Mouse (Mus musculus) liver, adult (tissue): ENCODE measurements around the gene Slc2a9.

Experiments
- GATA4 ChIP-seq: IDR thresholded peaks from 2 replicates; pipeline ENCODE4 v1.6.1; 2014; ENCODE audit warnings: mild to moderate bottlenecking, low read length; ENCODE audit not compliant: insufficient replicate concordance

The Slc2a9 gene

DNA sequence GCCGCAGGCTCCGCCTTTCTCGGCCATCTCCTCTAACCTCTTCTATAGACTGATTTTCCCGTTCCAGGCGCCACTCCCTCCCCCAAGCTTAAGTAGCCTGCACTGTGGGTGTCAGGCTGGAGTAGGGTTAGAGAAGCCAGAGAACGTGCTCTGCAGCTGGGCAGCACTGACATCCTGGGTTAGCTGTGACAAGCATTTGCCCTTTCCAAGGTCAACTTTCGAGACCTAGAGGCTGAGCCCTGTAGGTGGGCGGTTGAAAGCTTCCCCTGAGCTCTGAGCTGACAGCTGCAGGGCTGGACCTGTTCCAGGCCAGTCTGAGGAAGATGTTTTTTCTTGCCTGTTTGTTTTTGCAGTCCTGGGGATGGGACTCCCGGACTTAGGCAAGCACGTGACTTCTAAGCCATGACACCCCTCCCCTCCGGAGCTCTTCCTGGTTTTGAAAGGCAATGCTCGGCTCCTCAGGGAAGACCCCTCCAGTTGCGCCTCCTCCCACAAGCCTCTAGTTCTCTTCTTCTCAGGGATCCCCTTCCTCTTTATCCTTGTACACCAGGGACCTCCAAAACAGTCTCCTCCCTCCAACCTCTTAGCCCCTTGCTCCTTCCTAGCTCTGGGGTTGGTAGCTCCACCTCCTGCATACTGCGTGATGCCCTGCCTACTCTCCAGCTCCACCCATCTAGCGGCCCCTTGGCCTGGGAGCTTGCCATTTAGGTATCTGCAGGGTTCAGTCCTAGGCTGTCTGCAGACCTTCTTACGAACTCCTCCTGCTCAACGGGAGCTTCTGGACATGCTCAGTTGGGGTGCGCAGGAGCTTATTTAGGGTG, 136.1 kb downstream of the Slc2a9 start:
- TF ChIP-seq GATA4 = no peak

DNA sequence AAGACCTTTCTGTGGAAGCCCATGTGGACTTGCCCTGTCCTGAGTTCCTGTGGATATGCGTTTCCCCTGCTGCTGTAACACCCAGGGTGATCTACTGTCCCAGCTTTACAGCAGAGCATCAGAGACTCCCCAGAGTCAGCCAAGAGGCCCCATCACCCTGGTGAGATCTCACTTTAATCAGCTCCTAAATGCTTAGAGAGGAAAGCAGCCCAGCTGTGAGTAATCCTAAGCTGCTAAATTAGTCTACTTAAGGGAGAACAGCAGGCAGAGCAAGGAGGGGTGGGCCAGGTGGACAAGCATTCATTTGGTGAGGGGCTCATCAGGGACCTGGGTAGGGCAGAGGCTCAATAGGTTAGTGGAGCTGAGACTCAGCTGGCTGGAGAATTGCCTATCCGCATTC, 137.4 kb downstream of the Slc2a9 start:
- no peak for TF ChIP-seq GATA4

- TF ChIP-seq GATA4 = no peak
Observed at GRCm38 (mm10) chr5:38364396-38364795, 138.5 kb downstream of the Slc2a9 start.

- no peak for TF ChIP-seq GATA4
Observed at GRCm38 (mm10) chr5:38359716-38360115, 143.2 kb downstream of the Slc2a9 start.

- no peak for TF ChIP-seq GATA4
Observed at GRCm38 (mm10) chr5:38356927-38357326, 146.0 kb downstream of the Slc2a9 start.

GRCm38 (mm10) chr5:38350351-38350929, 152.5 kb downstream of the Slc2a9 start:
- no peak for TF ChIP-seq GATA4

GRCm38 (mm10) chr5:38346646-38347432, 156.1 kb downstream of the Slc2a9 start:
- TF ChIP-seq GATA4 = no peak

DNA sequence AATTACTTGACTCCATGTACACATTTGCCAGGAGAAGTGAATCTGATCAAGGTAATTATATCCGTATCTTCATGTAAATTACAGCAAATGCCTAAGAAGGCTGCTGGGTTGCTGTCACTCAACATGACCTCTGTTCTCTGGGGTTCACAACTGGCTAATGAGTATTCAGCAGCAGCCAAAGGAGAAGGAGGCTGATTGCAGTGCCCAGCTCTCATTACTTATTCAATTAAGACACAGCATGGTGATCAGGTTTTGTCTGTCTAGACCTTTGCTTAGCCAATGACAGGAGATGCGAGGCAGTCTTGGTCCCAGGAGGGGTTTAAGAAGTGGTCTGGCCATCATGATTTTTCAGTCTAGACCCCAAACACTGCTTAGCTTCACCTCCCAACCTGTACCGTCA, 159.8 kb downstream of the Slc2a9 start:
- TF ChIP-seq GATA4 = no peak

DNA sequence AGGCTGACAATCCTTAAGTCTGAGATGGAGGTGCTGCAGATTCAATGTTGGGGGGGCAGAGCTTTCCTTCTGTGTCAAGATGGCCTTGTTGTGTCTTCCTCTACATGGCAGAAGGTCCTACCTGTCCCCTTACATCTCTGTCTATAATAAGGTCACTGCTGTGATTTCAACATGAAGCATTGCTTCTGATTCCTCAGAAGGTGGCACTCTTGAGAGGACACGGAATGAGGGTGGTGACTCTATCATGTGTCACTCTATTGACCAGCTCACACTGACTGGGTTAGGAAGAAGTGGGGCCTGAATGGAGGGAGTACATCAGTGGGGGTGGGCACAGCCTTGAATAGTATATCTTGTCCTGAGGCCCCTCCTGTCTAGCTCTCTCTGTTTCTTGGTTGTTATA, 168.4 kb downstream of the Slc2a9 start:
- no peak for TF ChIP-seq GATA4

DNA sequence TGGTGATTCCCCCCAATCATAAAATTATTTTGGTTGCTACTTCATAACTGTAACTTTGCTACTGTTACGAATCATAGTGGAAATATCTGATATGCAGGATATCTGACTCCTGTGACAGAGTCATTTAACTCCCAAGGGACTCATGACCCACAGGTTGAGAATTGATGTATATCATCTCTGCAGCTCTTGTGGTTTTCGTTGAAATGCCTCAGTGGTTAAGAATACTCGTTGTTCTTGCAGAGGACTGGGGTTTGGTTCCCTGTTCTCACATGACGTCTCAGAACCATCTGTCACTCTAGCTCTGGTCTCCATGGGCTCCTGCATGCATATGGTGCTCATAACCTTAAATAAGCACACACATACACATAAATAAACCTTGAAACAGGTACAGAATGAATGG, 169.6 kb downstream of the Slc2a9 start:
- no peak for TF ChIP-seq GATA4

- no peak for TF ChIP-seq GATA4
Observed at GRCm38 (mm10) chr5:38318966-38319786, 183.8 kb downstream of the Slc2a9 start, which contains the start of gene Drd5. Gene Drd5, plus strand, starts transcription at chr5:38319367.

GRCm38 (mm10) chr5:38309795-38310194, 193.1 kb downstream of the Slc2a9 start:
- TF ChIP-seq GATA4 = no peak

DNA sequence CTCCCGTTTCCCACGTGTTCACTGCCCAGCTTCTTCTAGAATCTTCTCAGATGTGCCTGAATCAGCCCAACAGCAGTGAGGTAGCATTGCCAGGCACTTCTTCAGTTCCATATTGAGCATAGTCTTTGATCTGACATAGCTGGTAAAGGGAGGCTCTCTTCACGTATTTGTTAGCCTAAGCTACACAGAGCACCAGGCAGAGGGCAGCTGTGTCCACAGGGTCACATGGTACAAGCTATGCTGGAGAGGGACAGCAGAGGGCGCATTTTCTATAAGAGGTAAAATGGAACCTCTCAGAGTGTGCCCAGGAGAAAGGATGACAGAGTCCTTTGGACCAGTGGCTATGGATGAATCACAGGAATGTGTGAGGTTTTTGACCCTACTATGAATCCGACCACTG, 194.1 kb downstream of the Slc2a9 start:
- TF ChIP-seq GATA4 = no peak

- no peak for TF ChIP-seq GATA4
Observed at GRCm38 (mm10) chr5:38307255-38308101, 195.5 kb downstream of the Slc2a9 start.
